Mouse (Mus musculus): ENCODE data around the gene Dock3.

The Dock3 gene

GRCm38 (mm10) chr9:107037947-107038346 is 193.8 kb downstream of the Dock3 start:
- DNase-seq (ENCODE audit: low read depth, low spot score): no peak

GRCm38 (mm10) chr9:107027586-107027985 is 204.1 kb downstream of the Dock3 start:
- peak; percentile 5 for DNase-seq (ENCODE audit: low read depth, low spot score)

- DNase-seq (ENCODE audit: low read depth, low spot score): no peak
Measured at GRCm38 (mm10) chr9:107009841-107010240, 221.9 kb downstream of the Dock3 start.

GRCm38 (mm10) chr9:107003187-107003586 is 228.5 kb downstream of the Dock3 start:
- DNase-seq (ENCODE audit: low read depth, low spot score): no peak

- DNase-seq (ENCODE audit: low read depth, low spot score): peak; percentile 16
Measured at GRCm38 (mm10) chr9:106970742-106971141, 261.0 kb downstream of the Dock3 start.

GRCm38 (mm10) chr9:106958452-106958851 is 273.3 kb downstream of the Dock3 start:
- no peak for DNase-seq (ENCODE audit: low read depth, low spot score)

GRCm38 (mm10) chr9:106955486-106955885 is 276.2 kb downstream of the Dock3 start:
- DNase-seq (ENCODE audit: low read depth, low spot score): no peak

- no peak for DNase-seq (ENCODE audit: low read depth, low spot score)
Measured at GRCm38 (mm10) chr9:106934998-106935397, 296.7 kb downstream of the Dock3 start.

GRCm38 (mm10) chr9:106914878-106915277 is 316.8 kb downstream of the Dock3 start:
- DNase-seq (ENCODE audit: low read depth, low spot score): no peak

- peak; percentile 9 for DNase-seq (ENCODE audit: low read depth, low spot score)
Measured at GRCm38 (mm10) chr9:106913759-106914158, 317.9 kb downstream of the Dock3 start.

- no peak for DNase-seq (ENCODE audit: low read depth, low spot score)
Measured at GRCm38 (mm10) chr9:106911624-106912023, 320.1 kb downstream of the Dock3 start.

GRCm38 (mm10) chr9:106908715-106909114 is 323.0 kb downstream of the Dock3 start:
- DNase-seq (ENCODE audit: low read depth, low spot score): no peak

GRCm38 (mm10) chr9:106908174-106908573 is 323.5 kb downstream of the Dock3 start:
- no peak for DNase-seq (ENCODE audit: low read depth, low spot score)

GRCm38 (mm10) chr9:106906597-106906996 is 325.1 kb downstream of the Dock3 start:
- no peak for DNase-seq (ENCODE audit: low read depth, low spot score)

- peak; percentile 81 for DNase-seq (ENCODE audit: low read depth, low spot score)
Measured at GRCm38 (mm10) chr9:106903791-106904134, 327.9 kb downstream of the Dock3 start.

- DNase-seq (ENCODE audit: low read depth, low spot score): no peak
Measured at GRCm38 (mm10) chr9:106903099-106903790, 328.5 kb downstream of the Dock3 start.

- no peak for DNase-seq (ENCODE audit: low read depth, low spot score)
Measured at GRCm38 (mm10) chr9:106901596-106901995, 330.1 kb downstream of the Dock3 start.

GRCm38 (mm10) chr9:106898901-106899300 is 332.8 kb downstream of the Dock3 start:
- no peak for DNase-seq (ENCODE audit: low read depth, low spot score)

- no peak for DNase-seq (ENCODE audit: low read depth, low spot score)
Measured at GRCm38 (mm10) chr9:106893327-106893726, 338.4 kb downstream of the Dock3 start.

GRCm38 (mm10) chr9:106892552-106892875 is 339.2 kb downstream of the Dock3 start:
- DNase-seq (ENCODE audit: low read depth, low spot score): no peak

- DNase-seq (ENCODE audit: low read depth, low spot score): peak; percentile 100
Measured at GRCm38 (mm10) chr9:106891829-106892551, 339.7 kb downstream of the Dock3 start, which contains the start of gene Manf. TSS of gene Manf (minus strand) at chr9:106891979.

- no peak for DNase-seq (ENCODE audit: low read depth, low spot score)
Measured at GRCm38 (mm10) chr9:106891341-106891741, 340.4 kb downstream of the Dock3 start.

Data from ZHBTc4 (cell line).